Mouse (Mus musculus) embryonic facial prominence, embryonic 15.5 days (tissue): ENCODE results near the gene Dnaic2. TPM values are rescaled to one million over a fixed set of nuclear protein-coding genes. Genes with fewer than 3 reads are reported as not detected.

Experiments used
- ATAC-seq: fragments of 200-750 bp; cut with Nextera tagmentation; 2 replicates; pipeline ENCODE4 v1.8.0; 2017; ENCODE audit warnings: low read depth, moderate TSS enrichment; ENCODE audit not compliant: insufficient number of reproducible peaks, low FRiP score, low TSS enrichment
- H3K27ac ChIP-seq: fragments of 300-500 bp; sonication (generic); replicated peaks from 2 replicates; pipeline ENCODE4 v1.5.1; 2015; ENCODE audit warnings: mild to moderate bottlenecking, inconsistent platforms
- H3K27me3 ChIP-seq: fragments of 300-500 bp; sonication (generic); 2 replicates; pipeline ENCODE4 v1.6.1; 2015; ENCODE audit warnings: inconsistent platforms
- H3K36me3 ChIP-seq: fragments of 300-500 bp; sonication (generic); 2 replicates; pipeline ENCODE4 v1.6.1; 2015; ENCODE audit warnings: mild to moderate bottlenecking, inconsistent platforms
- H3K4me1 ChIP-seq: fragments of 300-500 bp; sonication (generic); 2 replicates; pipeline ENCODE4 v1.6.1; 2015; ENCODE audit warnings: inconsistent platforms
- H3K4me2 ChIP-seq: fragments of 300-500 bp; sonication (generic); replicated peaks from 2 replicates; pipeline ENCODE4 v1.6.1; 2015; ENCODE audit warnings: mild to moderate bottlenecking, inconsistent platforms
- H3K4me3 ChIP-seq: fragments of 300-500 bp; sonication (generic); replicated peaks from 2 replicates; pipeline ENCODE4 v1.5.1; 2015; ENCODE audit warnings: mild to moderate bottlenecking, inconsistent platforms
- H3K9ac ChIP-seq: fragments of 300-500 bp; sonication (generic); 2 replicates; pipeline ENCODE4 v1.6.1; 2015; ENCODE audit warnings: inconsistent platforms
- H3K9me3 ChIP-seq: fragments of 300-500 bp; sonication (generic); replicated peaks from 2 replicates; pipeline ENCODE4 v1.6.1; 2016; ENCODE audit warnings: inconsistent platforms
- WGBS: fragments of 180-500 bp; shearing (Covaris S2); methylation state at CpG from one replicate; pipeline ENCODE4 v1.1.7; 2015; 5-methylcytosine and 5-hydroxymethylcytosine counted together
- polyA plus RNA-seq: library from polyadenylated mRNA; unstranded; fragments of >200 nt; fragmentation: Nextera tagmentation; extraction: Ambion mirVana; gene quantifications from 2 replicates; pipeline ENCODE4 v1.2.1, GENCODE M21; 2015

Gene Dnaic2
- polyA plus RNA-seq, 1 experiment from 2014 or later = 13.2 TPM

- Histone ChIP-seq H3K4me3 (no peak overlapping the region), H3K27me3 (no peaks in the 10 kb centered on the region), H3K36me3 (peaks cover 10% of the 10 kb centered on the region), H3K27ac (no peak overlapping the region), H3K9ac (no peak overlapping the region), H3K4me1 (peaks cover 19% of the 10 kb centered on the region), H3K9me3 (no peaks in the 10 kb centered on the region), H3K4me2 (no peak overlapping the region)
- no peak for ATAC-seq
- WGBS = 88% methylated on average over 16 of the region's 16 CpGs
Measured at GRCm38 (mm10) chr11:114686221-114686959, 40.8 kb upstream of the Dnaic2 start.

DNA sequence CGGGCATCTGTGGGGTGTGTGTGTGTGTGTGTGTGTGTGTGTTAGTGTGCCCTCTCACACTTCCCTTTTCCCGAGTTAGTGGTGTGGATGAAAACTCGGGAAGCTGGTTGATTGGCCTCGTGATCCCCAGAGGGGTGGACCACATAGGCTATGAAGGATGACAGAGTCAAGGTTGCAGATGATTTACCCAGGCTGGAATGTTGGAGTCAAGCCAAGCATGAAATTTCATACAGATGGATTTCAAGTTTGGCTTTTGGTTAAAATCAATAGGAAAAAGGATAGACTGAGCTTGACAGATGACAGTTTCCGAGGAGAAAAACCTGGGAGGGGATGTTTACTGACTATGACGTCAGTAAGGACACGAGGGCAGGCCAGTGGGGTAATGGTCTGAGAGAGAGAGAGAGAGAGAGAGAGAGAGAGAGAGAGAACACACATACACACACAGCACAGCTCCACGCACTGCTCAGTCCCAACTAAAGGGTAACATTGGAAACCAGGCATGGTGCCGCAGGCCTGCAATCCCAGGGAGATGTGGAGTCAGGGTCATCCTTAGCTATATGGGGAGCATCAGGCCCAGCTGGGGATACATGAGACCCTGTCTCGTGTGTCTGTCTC is 39.5 kb upstream of the Dnaic2 start:
- WGBS = 17% methylated on average over 9 of the region's 10 CpGs
- peak overlapping the region; percentile 61 for H3K27ac ChIP-seq
- no peak overlapping the region for H3K4me3 ChIP-seq
- H3K27me3 ChIP-seq = no peaks in the 10 kb centered on the region
- no peak overlapping the region for H3K9ac ChIP-seq
- H3K9me3 ChIP-seq = no peaks in the 10 kb centered on the region
- peaks cover 10% of the 10 kb centered on the region for H3K36me3 ChIP-seq
- H3K4me1 ChIP-seq = peaks cover 23% of the 10 kb centered on the region
- no peak overlapping the region for H3K4me2 ChIP-seq
- ATAC-seq = no peak

- WGBS = 83% methylated on average over 2 of the region's 3 CpGs
- Histone ChIP-seq H3K9ac (no peak overlapping the region), H3K27me3 (no peaks in the 10 kb centered on the region), H3K4me3 (no peak overlapping the region), H3K9me3 (no peaks in the 10 kb centered on the region), H3K36me3 (peaks cover 13% of the 10 kb centered on the region), H3K4me2 (no peak overlapping the region), H3K4me1 (peaks cover 23% of the 10 kb centered on the region), H3K27ac (no peak overlapping the region)
- no peak for ATAC-seq
Measured at GRCm38 (mm10) chr11:114688729-114689128, 38.5 kb upstream of the Dnaic2 start.

GRCm38 (mm10) chr11:114690192-114690591 is 37.0 kb upstream of the Dnaic2 start:
- no peak overlapping the region for H3K27ac ChIP-seq
- 93% methylated on average over 15 of the region's 15 CpGs for WGBS
- H3K4me1 ChIP-seq = peaks cover 14% of the 10 kb centered on the region
- H3K9ac ChIP-seq = no peak overlapping the region
- H3K9me3 ChIP-seq = no peaks in the 10 kb centered on the region
- no peaks in the 10 kb centered on the region for H3K27me3 ChIP-seq
- H3K36me3 ChIP-seq = peaks cover 13% of the 10 kb centered on the region
- ATAC-seq = no peak
- no peak overlapping the region for H3K4me2 ChIP-seq
- H3K4me3 ChIP-seq = no peak overlapping the region

- Histone ChIP-seq H3K4me2 (no peak overlapping the region), H3K27ac (no peak overlapping the region), H3K4me1 (peaks cover 11% of the 10 kb centered on the region), H3K4me3 (no peak overlapping the region), H3K36me3 (peaks cover 13% of the 10 kb centered on the region), H3K9ac (no peak overlapping the region), H3K9me3 (no peaks in the 10 kb centered on the region), H3K27me3 (no peaks in the 10 kb centered on the region)
- 50% methylated on average over 6 of the region's 6 CpGs for WGBS
- peak; percentile 39 for ATAC-seq
Measured at GRCm38 (mm10) chr11:114691454-114692182, 35.6 kb upstream of the Dnaic2 start.

DNA sequence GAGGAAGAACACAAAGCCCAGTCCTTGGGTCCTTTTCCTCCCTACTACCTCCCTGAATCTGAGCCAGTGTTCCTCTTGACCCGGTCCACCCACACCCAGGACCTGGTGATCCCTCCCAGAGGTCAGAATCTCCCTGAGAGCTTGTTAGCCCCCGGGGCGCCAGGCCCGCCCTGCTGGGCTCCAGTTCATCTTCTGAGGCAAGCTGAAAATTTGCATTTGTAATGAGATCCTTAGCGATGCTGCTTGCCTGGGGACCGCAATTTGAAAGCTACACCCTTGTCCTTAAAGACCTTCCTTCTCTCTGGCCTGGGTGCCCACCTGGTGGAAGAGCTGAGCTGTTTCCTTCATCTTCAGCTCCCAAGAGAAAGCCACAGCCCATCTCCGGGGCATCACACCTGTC is 34.6 kb upstream of the Dnaic2 start:
- no peak for ATAC-seq
- Histone ChIP-seq H3K27me3 (no peaks in the 10 kb centered on the region), H3K4me1 (peaks cover 9% of the 10 kb centered on the region), H3K36me3 (peaks cover 19% of the 10 kb centered on the region), H3K9ac (no peak overlapping the region), H3K9me3 (no peaks in the 10 kb centered on the region), H3K4me3 (no peak overlapping the region), H3K27ac (0 out of 2 replicates have a peak overlapping the region, but pooled peaks have one; percentile 1), H3K4me2 (no peak overlapping the region)
- 43% methylated on average over 7 of the region's 7 CpGs for WGBS

GRCm38 (mm10) chr11:114693456-114693855 is 33.8 kb upstream of the Dnaic2 start:
- ATAC-seq = no peak
- 91% methylated on average over 6 of the region's 6 CpGs for WGBS
- no peaks in the 10 kb centered on the region for H3K27me3 ChIP-seq
- no peak overlapping the region for H3K4me3 ChIP-seq
- H3K36me3 ChIP-seq = peaks cover 19% of the 10 kb centered on the region
- no peak overlapping the region for H3K9ac ChIP-seq
- H3K27ac ChIP-seq = no peak overlapping the region
- H3K4me1 ChIP-seq = peaks cover 4% of the 10 kb centered on the region
- H3K9me3 ChIP-seq = no peaks in the 10 kb centered on the region
- H3K4me2 ChIP-seq = no peak overlapping the region

- 79% methylated on average over 2 of the region's 2 CpGs for WGBS
- Histone ChIP-seq H3K27me3 (no peaks in the 10 kb centered on the region), H3K9me3 (no peaks in the 10 kb centered on the region), H3K27ac (no peak overlapping the region), H3K4me2 (no peak overlapping the region), H3K36me3 (peaks cover 20% of the 10 kb centered on the region), H3K4me3 (no peak overlapping the region), H3K4me1 (peaks cover 7% of the 10 kb centered on the region), H3K9ac (no peak overlapping the region)
- no peak for ATAC-seq
Measured at GRCm38 (mm10) chr11:114694451-114694850, 32.8 kb upstream of the Dnaic2 start.

DNA sequence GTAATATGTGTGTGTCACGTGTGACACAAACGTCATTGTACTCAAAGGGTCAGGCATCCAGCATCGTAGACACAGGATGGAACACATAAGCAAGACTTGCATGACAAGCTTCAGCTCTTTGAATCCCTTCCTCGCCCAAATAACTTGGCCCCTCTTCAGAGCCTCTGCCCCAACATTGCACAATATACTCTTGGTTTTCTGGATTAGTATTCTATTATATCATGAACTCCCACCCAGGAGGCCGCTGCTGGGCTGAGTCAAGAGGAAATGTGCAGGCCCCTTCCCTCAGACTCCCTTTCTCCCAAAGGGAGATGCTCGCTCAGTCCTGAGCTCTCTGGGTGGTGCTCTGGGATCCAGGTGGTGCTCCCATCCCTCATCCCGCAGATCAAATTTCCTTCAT is 28.7 kb upstream of the Dnaic2 start:
- no peak overlapping the region for H3K9ac ChIP-seq
- no peak overlapping the region for H3K27ac ChIP-seq
- 79% methylated on average over 7 of the region's 7 CpGs for WGBS
- no peak overlapping the region for H3K4me2 ChIP-seq
- peaks cover 11% of the 10 kb centered on the region; the same call in 1 of the 2 replicates for H3K36me3 ChIP-seq
- no peaks in the 10 kb centered on the region for H3K27me3 ChIP-seq
- H3K9me3 ChIP-seq = no peaks in the 10 kb centered on the region
- ATAC-seq = no peak
- H3K4me1 ChIP-seq = peaks cover 14% of the 10 kb centered on the region; the same call in 1 of the 2 replicates
- no peak overlapping the region for H3K4me3 ChIP-seq

GRCm38 (mm10) chr11:114699511-114699910 is 27.7 kb upstream of the Dnaic2 start:
- WGBS = 53% methylated on average over 12 of the region's 12 CpGs
- H3K4me3 ChIP-seq = no peak overlapping the region
- H3K9ac ChIP-seq = no peak overlapping the region
- H3K36me3 ChIP-seq = peaks cover 11% of the 10 kb centered on the region; the same call in 1 of the 2 replicates
- 0 out of 2 replicates have a peak overlapping the region, but pooled peaks have one; percentile 22 for H3K27ac ChIP-seq
- no peak overlapping the region for H3K4me2 ChIP-seq
- peaks cover 24% of the 10 kb centered on the region for H3K4me1 ChIP-seq
- ATAC-seq = peak; percentile 60; the same call in 1 of the 2 replicates
- no peaks in the 10 kb centered on the region for H3K9me3 ChIP-seq
- no peaks in the 10 kb centered on the region for H3K27me3 ChIP-seq

- Histone ChIP-seq H3K27ac (no peak overlapping the region), H3K4me1 (peaks cover 27% of the 10 kb centered on the region), H3K9ac (no peak overlapping the region), H3K4me3 (no peak overlapping the region), H3K27me3 (no peaks in the 10 kb centered on the region), H3K4me2 (no peak overlapping the region), H3K9me3 (no peaks in the 10 kb centered on the region), H3K36me3 (0 out of 2 replicates have a peak, but pooled peaks cover 5% of the 10 kb centered on the region)
- ATAC-seq = no peak
- whole genome bisulfite sequencing = 79% methylated on average over 15 of the region's 15 CpGs
Measured at GRCm38 (mm10) chr11:114702311-114702995, 24.8 kb upstream of the Dnaic2 start.
